Mouse (Mus musculus): ENCODE measurements around the gene Smim11.

DNA sequence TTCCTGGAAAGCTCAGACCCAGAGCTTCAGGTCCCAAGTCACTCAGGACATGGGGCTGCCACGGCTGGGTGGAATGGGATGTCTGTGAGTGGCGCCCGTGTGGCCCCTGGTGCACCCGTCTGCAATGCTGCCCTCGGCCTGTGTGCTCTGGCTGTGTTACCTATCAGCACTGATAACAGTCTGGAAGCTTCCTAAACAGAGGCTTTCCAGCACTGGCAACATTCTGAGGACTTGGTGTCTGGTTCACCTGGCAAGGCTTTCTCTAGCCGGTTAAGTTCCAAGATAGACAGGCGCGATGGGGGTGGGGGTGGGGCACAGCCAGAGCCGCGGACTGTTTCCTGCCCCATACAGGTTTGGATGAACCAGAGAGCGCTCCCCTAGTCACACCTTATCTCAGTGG lies 54.9 kb downstream of the Smim11 start:
- TF ChIP-seq CTCF (IDR thresholded peaks at IDR 0.05; ENCODE audit: low read depth) (no peak), EP300 (optimal IDR thresholded peaks at IDR 0.05) (no peak)

Measured in stomach, postnatal 0 days (tissue).